Mouse (Mus musculus) small intestine, adult 2 months (tissue): ENCODE measurements at regions not wholly inside any gene's neighbourhood (a gene's known extent, or its start where the extent isn't known, plus 50 kb on each side); places are given as distances from the start of the nearest gene placed in this dataset.

Source experiments
- CTCF ChIP-seq: fragments of 200-500 bp; IDR thresholded peaks from 2 replicates; pipeline ENCODE4 v1.5.1; 2012; ENCODE audit warnings: low read depth, mild to moderate bottlenecking, control low read depth, inconsistent platforms, low read length, moderate library complexity, mixed read lengths; ENCODE audit not compliant: insufficient replicate concordance, insufficient read length; ENCODE audit errors: extremely low read depth
- POLR2A ChIP-seq: fragments of 200-500 bp; IDR thresholded peaks from 2 replicates; pipeline ENCODE4 v1.6.1; 2012; ENCODE audit warnings: low read depth, mild to moderate bottlenecking, control low read depth, inconsistent platforms, low read length, moderate library complexity

DNA sequence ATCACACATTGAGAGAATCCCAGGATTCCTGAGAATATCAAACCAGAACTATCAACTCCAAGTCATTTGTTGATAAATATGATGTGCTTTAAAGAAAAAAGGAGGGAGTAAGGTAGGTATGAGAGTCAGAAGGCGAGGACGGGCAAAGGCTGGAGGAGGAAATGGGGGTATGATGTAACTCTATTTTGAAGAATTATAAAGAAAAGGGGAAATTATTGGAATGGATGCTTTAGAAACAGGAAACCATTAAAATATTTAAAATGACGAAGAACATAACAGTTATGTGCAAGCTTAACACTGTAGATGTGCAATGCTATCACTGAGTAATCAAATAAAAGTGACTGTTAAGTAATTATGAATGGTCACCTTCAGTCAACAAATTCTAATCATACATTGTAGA is 257.4 kb upstream of the Arid1b start:
- no peak for TF ChIP-seq POLR2A
- no peak for TF ChIP-seq CTCF
